Mouse (Mus musculus) kidney, postnatal 14 days (tissue): Measurements from ENCODE around the gene Glrb.

Experiments used
- DNase-seq: peaks from one replicate; pipeline ENCODE4 v3.0.0; 2022; ENCODE audit warnings: mixed read lengths

The Glrb gene

DNA sequence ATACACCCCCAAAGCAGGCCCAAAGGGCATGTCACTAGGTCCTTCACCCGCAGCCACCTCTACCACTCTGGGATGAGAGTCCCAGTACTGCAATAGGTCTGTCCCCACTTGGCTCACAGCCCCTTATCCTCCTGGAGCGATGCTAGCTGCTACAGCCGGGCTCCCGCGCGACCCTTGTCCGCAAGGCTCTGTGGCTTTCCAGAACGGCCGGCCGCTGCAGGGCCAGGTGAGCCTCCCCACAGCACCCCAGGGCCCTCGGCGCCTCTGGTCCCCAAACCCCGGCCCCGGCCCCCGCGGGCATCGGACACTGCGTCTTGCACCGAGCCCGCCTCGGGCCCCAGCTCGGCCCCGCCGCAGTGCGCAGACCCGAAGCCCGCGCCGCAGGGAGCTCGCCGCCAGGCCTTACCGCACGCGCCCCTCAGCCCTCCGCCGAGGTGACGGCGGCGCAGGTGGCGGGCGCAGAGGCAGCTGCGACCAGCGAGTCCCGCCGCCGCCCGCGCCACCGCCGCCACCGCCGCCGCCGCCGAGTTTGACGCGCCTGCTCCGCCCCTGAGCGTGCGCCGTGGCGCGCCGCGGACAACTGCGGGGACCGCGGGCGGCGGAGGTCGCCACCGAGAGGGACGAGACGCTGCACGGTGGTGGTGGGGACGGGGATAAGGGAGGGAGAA is at the start of gene Glrb:
Gene Glrb (minus strand): TSS at position 550 of the 668 bp plus-strand sequence.
- peak; percentile 22 for DNase-seq

DNA sequence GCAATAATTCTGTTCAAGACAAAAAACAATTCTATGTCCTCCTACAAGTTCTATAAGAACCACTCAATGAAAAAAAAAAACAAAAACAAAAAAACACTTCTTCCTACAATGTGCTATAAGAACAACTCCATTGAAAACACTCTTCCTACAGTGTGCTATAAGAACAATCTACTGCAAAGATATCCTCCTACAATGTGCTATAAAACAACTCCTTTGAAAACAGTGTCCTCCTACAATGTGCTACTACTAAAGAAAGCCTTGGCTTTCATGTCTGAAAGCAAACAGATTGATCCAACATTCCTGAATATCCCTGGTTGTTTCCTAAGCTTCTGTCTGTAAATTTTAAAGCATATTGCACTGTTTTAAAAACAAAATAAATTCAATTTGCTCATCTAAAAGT is 46.5 kb upstream of the Glrb start:
- no peak for DNase-seq

DNA sequence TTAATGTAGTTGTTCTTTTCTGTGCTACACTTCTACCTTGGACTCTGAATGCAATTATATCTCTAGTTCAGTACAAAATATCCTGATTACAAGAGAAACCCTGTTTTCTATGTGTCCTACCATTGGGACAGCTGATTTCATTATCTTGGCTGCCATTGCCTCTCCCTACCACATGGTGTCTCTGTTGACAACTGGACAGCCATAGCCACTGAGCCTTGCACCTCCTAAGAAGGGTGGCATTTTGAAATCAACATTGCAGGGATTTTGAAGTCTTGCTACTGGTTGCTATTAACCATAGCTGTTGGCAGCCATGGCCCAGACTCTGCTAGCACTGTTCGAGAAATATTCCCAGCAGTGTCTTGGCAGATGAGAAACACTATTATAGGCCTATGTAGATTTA is 45.1 kb upstream of the Glrb start:
- peak; percentile 71 for DNase-seq

DNA sequence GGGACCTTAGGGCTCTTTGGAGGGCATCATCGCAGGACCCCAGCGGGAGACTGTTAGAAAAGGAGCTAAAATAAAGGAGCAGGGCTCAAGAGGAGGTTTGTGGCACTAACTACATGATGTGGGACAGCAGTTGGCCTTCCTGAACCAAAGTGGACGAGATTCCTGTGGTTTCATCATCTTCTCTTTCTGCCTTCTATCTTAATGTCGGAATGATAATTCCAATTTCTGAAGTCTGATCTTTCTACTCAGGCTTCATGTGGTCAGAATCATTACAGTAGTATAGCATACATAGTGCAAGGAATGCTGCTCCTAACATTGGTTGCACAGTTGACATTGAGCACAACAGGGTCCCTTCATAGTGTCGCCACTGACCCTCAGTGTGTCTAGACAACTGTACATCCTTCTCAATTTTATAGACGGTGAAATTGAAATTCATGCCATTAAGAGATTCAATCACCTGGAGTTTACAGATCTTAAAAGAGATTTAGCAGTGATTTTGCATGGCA is 372 bp upstream of the Glrb start:
- no peak for DNase-seq

DNA sequence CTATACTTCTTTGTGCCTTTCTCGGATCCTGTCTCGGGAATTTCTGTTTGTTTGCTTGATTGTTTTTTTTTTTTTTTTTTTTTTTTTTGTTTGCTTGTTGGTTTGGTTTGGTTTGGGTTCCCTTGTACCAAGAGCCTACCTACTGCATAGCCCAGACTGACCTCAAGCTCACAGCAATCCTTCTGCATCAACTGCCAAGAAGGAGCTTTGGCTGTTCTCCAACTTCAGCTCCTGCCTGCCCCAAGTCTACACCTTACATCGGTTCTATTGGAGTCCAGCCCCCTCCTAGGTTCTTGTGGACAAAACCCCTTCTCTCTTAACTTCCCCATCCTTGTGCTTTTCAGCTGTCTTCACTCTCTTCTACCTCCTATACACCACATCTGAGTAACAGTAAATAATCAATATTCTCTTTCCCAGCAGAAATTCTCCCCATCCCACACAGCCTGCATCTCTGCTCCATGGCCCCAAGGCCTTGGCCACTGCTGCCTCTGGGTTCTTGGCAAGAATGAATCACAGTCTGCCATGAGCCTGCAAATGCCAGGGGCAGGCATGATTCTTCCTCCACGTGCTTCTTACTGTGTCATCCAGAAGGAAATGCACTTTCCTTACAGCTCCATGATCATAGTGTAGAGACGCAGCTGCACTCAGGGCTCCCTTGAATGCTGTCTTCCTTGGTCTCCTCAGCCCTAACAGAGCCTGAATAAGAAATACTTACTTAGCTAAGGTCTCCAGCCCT is 18.5 kb downstream of the Glrb start:
- no peak for DNase-seq

DNA sequence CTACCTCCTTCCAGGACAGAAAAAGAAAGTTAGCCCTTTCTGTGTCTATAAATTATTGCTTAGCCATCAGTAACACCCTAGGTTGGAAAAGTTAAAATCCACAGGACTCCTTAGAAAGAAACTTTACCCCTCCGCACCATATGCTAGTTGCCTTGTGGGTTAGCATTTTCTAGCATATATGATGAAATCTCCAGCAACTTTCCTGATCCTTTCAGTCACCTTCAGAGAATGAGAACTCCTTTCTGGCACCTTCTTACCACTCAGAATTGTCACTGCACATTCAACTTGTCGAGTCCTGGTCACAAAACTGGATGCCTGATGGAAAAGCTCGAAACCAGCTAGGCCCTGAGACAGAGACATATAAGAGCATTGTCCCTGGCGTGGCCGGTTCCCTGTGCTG is 19.1 kb downstream of the Glrb start:
- DNase-seq = no peak

DNA sequence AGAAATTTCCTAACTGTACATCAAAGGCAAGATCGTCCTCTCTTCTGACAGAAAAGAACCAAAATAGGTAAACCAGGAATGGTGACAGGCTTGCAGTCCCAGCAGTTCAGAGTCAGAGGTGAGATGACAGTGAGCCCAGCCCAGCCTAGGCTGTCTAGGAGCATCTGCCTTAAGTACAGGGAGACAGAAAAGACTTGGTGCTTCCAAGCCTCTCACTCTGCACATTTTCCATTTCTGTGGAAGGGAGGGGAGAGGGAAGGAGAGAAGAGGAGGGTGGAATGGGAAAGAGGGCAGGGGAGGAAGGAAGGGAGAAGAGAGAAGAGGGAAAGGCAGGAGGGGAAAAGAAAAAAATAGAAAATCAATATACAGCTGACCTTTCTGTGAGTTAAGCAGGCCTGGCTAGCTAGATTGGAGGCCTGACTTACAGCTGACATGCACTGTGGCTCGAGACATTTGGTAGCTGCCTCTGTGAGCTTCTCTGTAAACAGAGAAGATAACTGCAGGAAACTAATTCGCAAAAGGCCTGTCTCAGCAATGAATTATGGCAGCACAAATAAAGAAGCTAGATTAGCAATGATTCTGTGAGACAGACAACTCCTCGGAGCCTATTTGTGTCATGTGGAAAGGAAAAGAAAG is 20.3 kb downstream of the Glrb start:
- peak; percentile 6 for DNase-seq

DNA sequence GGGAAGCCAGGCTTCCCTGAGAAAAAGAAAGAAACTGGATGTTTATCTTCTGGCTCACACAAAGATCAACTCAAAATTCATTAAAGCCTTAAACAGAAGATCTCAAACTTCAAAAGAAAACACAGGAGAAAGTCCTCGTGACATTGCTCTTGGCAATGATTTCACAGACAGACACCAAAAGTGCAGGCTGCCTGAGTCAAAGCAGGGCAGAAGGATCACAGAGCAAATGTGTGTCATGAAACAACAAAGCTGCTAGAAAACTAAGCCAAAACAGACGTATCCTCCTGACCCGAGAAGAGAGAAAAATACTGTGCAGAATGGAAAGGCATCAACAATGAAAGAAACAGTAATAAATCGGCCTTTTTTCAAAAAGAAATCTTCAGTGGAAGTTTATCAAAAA is 22.4 kb downstream of the Glrb start:
- peak; percentile 44 for DNase-seq

DNA sequence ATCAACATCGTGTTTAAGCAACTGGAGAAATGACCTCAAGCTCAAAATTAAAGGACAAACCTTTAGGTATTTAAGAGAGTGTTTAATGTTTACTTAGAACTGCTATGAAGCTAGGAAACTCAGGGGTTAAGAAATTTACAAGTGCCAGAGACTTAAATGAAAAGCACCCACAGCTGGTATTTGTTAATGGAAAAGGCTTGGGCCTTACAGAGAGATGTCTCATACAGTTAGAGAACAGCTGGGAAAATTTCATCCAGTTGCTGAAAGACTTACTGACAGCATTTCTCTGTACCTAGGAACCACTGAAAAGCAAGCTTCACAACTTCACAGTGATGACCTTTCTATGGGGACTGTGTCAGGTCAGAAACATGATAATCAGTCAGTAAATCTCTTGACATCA is 28.3 kb downstream of the Glrb start:
- no peak for DNase-seq

DNA sequence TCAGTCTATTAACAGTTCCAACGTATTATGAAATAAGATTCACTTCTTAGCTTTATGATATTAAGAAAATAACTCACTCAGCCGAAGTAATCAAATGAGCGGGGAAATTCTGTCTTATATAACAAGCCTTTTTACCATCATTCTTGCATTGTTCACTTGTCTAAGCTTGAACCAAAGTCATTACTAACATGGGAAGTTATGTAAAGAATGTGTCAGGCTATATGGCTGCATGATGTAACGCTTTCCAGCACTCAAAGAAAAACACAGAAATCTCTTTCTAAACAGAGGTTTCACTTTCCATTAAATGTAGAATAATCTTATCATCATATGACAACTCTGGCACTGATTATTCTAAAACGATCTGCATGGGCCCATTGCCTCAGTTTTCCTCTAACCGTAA is 29.9 kb downstream of the Glrb start:
- DNase-seq = no peak

DNA sequence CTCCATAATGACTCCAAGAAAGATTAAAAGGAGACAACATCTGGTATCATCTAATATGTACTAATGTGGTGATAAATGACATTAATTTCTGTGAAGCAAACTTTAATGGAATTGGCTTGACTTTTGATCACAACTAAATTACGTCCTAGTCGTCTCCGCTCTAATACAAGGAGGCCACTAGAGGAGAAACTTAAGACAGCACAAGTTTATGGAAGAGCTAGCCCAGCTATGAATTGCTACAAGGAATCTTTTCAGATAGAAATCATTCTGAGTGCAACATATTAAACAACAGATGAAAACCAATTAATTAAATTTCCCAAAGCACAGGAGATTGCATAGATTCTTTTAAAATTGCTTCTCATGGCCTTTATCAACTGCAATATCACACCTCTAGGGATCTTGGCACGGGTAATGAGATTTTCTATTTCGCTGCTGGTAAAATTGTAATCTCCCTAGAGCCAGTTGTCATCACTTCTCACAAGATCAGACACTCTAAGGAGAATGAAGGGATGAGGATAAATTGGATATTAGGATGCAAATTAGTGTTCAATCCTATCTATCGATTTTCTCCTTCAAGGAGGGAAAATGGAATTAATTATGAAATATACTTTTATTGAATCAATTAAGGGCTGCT is 32.7 kb downstream of the Glrb start:
- no peak for DNase-seq

DNA sequence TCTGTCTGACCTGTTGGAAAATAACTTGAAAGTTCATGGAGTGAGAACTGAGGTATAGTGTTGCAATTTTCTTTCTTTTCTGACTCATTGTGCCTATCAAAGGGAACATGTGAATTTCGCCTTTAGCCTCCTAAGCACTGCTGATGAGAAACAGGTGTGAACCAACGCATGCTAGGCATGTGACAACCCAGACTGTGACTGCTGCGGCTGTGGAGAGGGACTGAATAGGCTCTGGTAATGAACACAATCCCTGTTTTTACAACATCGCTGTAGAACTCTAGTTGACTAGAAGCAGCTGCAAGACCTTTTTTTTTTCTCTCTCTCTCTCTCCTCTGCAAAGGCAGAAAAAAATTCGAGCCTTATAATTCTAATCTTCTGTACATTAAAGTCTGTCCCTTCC is 34.9 kb downstream of the Glrb start:
- DNase-seq = no peak

DNA sequence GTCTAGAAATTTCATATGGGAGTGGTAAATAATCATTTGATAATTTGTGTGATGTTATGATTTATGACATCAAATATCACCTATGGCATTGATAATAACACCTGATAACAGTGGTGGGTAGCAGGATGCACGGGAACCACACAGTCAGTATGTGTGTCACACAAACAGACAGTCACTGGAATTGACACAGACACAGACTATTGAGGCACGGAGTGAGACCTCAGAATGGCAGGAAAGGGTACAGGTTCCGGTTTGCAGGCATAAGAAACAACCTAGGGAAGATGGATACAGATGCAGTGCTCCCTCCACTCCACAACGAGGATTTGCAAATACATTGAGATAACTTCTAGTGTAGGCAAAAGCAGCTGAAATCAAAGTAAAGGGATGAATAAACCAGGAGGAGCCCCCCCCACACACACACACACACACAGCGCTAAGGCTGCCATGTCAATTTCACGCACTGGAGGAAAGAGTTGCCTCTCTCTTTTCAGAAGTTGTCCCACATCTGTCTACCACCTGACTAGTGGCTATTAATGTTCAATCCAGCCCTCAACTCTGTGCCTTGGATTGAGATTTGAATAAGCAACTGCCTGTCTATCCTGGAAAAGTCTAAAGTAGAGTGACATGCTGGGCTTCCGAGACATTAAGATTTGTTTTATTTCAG is 38.6 kb downstream of the Glrb start:
- no peak for DNase-seq

DNA sequence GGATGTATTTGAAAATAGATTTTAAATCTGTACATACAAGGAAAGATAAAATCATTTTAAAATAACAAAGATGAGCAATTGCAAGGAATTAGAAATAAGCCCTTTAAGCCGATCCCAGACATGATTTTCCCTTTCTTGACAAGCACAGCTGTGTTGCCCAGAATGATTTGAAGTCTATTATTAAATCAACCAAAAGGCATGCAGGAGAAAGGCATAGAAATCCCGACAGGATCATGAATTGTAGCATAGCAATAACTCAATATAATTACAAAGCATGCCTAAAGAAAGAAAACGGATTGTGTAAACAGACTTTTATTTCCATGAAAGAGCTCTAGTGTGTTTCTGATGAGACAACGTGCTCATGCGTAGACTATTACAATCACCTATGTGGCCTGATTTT is 39.4 kb downstream of the Glrb start:
- DNase-seq = no peak

DNA sequence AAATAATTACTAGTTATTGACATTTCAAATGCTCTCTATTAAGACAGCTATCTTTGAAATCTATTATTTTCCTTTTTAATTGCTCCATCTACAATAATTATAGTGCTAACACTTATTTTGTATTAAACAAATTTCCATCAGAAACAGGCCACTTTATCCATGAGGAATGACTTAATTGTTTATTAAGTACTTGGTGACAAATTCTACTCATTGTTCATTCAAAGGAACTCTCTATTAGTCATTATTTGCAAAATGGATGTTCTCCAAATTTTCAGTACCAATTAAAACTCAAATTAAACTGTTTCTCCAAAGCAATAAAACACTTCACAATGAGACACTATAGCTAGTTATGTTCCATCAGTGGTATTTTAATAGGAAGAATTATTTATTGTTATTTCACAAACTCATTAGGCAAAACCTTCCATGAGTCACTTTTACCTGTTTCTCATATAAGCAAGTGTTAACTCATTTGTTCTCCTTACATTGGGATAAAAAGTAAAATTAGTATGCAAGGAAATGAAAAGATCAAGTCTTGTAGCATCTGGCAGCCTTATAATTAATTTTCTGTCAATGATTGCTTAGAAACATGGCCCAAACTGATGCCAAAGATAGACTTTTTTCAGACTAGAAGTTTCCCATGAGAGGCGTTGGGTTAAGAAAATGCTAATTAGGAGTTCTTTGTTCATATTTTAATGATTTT is 41.8 kb downstream of the Glrb start:
- no peak for DNase-seq

DNA sequence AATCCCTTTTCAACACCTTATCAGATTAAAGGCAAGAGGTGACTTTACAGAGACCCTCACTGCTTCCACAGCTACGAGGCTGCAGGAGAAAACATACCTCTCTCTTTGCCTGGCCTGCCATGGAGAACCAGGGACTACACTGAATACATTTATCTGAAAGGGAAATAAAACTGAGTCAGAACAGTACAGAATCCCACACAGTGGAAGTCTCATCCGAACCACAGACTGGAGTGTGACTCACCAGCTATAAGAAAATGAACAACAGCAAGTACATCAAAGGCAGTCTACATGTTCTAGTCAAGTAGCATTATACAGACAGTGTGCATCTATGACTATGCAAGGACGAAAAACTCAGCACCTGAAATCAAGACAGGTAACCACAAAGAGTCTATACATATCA is 46.1 kb downstream of the Glrb start:
- DNase-seq = no peak

DNA sequence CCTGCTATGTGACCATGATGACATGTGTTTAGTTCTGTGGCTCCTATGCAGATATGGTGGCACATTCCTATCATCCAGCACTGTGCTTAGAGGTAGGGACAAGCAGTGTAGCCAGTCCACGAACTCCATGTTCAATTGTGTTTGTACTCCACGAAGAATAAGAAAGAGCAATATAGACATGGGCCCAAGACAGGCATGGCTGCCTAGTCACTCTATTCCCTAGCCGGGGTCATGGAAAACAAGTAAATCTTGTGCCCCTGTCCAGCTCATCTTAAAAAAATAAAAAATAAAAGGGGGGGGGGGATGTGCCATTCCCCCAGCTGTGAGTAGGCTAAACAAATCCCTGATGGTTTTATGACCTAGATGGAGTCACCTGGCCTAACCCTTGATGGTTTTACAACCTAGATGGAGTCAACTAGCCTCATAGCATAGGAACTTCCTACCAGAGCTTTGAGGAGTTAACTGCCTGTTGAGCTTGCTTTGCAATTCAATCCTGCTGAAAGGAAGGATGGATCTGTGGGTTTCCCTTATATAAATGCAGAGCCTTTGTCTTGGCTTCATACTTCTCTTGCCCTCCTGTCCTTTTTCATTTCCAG is 60.5 kb downstream of the Glrb start:
- DNase-seq = no peak

DNA sequence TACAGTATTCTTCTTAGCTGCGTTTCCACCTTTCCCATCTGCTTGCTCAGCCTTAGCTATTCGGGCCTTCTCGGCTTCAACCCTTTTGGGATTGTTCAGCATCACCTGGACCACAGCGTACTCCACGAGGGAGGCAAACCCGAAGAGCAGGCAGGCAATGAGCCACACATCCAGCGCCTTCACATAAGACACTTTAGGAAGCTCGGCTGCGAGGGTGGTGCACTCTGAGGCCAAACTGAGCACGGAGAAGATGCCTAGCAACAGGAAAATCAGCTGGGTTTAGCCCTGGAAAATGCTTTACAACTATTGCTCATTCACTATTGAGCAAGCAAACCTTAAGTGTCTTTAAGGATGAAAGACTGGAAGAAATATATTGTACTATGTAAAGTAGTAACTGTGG is 62.5 kb downstream of the Glrb start:
- DNase-seq = no peak

DNA sequence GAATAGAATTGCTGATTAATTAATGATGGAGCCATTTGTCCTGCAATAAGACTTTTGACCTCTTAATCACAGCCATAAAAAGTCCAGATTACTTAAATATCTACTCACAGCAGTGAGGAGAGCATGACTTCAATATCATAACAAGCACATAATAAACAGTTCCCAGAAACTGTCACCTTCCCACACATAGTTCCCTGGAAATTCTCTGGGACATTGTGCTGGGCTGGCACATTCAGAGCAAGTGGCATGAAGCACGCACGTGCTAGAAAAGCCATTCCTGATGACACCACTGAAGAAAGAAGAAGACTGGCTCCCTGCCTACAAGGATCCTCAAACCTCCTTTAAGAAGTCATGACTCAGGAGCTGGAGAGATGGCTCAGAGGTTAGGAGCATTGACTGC is 67.8 kb downstream of the Glrb start:
- no peak for DNase-seq

DNA sequence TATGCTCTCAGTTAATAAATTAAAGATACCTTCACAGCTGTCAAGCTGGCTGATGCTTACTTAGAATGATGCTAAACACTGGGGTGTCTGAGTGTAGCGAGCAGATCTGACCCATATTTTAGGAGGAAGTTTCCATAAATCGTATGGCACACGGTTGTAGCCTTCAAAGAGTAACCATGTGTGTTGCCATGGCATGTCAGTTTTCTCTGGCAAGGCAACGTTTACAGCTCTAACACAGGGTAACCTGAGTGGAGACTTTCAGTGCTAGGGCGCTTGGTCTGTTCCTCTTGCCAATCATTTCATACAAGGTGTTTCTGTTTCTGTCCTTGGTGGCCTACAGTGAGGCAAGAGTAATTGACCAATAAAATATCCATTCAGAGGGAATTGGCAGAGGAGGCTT is 73.6 kb downstream of the Glrb start:
- DNase-seq = no peak

DNA sequence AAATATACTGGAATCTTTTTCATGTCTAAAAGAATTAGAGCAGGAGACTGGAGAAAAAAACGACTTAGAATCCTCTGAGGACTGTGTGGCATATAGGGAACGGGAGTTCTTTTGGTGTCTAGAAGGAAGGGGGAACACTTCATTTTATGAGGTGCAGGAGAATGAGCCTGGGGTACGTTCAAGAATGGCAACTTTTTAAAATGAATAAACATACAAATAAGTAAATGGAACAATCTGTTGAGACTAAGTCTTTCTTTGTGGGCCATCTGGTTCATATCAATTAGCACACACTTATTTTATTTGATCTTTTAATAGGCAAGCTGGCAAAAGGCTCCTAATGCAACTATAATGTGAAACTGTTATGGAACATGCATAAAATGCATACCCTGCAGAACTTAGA is 75.9 kb downstream of the Glrb start:
- DNase-seq = no peak

DNA sequence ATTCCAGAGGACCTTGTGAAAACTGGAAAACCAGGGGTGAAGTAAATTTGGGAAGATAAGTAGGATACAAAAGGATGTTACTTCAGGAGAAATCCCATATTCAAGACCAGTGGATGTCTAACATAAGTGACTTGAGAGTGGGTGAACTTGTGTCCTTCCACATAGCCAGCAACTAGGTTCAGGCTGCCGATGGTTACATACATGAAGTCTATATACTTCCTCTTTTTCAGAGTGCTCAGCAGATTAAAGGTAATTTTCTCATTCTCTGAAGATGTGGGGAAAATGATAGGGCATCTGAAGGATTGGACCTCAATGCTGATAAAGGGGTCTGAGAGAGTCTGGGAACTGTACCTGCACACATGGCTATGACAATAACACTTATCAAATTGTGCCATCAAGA is 89.5 kb downstream of the Glrb start:
- no peak for DNase-seq
